In genomic region chr2:165999790-166000189, GRCm38 (mm10) we compare ENCODE assay signal across 12 mouse cellular contexts. TPM values are rescaled to one million over a fixed set of nuclear protein-coding genes. Genes with fewer than 3 reads are reported as not detected.
DNase-seq lines count a peak whose midpoint lies in the region; ATAC-seq and TF ChIP-seq lines count a peak whose summit lies in the region.
"Had no signal": no experiment of that assay in that cellular context is flagged by ENCODE, and none has a peak within 500 bp of the region (broad histone marks: within the 10 kb centered on the region; RNA-seq: fewer than 3 reads in every experiment).

No protein-coding gene starts in this region.

- TF ChIP-seq CTCF in hindbrain, postnatal 0 days (IDR thresholded peaks at IDR 0.05; ENCODE audit: low read depth): no peak

- peak overlapping the region; percentile 31; the same call in 1 of the 2 replicates for H3K4me3 ChIP-seq in hindbrain, embryonic 10.5 days
- H3K4me3 ChIP-seq in hindbrain, postnatal 0 days (ENCODE audit: low read length): no peak overlapping the region
- no peak overlapping the region for H3K4me3 ChIP-seq in midbrain, embryonic 13.5 days (replicated peaks)
- H3K4me3 ChIP-seq: intestine, embryonic 15.5 days had no signal

- H3K27ac ChIP-seq in hindbrain, embryonic 10.5 days: peak overlapping the region; percentile 87
- H3K27ac ChIP-seq in hindbrain, postnatal 0 days: no peak overlapping the region
- no peak overlapping the region for H3K27ac ChIP-seq in midbrain, embryonic 13.5 days
- H3K27ac ChIP-seq: intestine, embryonic 15.5 days; macrophage had no signal

- peak; percentile 66 for DNase-seq in hindbrain, embryonic 10.5 days (ENCODE audit: low spot score)
- DNase-seq in hindbrain, postnatal 0 days (ENCODE audit: low spot score): no peak
- peak; percentile 81 for DNase-seq in embryo, embryonic 10.5 days (ENCODE audit: low spot score)
- peak; percentile 81 for DNase-seq in kidney, adult 11 months
- no peak for DNase-seq in right cerebral cortex, postnatal 10 days (ENCODE audit: low spot score in 2 of 2)
- no peak for DNase-seq in gastrocnemius, postnatal 36 days
- no peak for DNase-seq in layer of hippocampus, adult 18-20 months (ENCODE audit: low spot score in 2 of 2)
- DNase-seq: adrenal gland, postnatal 10 days had no signal

- 5% methylated on average over 5 of the region's 5 CpGs for WGBS in hindbrain, embryonic 10.5 days
- WGBS in hindbrain, postnatal 0 days: 7% methylated on average over 5 of the region's 5 CpGs
- WGBS in midbrain, embryonic 13.5 days: 0% methylated on average over 5 of the region's 5 CpGs

- H3K4me1 ChIP-seq in hindbrain, embryonic 10.5 days (replicated peaks): peaks cover 48% of the 10 kb centered on the region
- peaks cover 6% of the 10 kb centered on the region; the same call in 1 of the 2 replicates for H3K4me1 ChIP-seq in hindbrain, postnatal 0 days (ENCODE audit: insufficient read depth, low read length)
- H3K4me1 ChIP-seq in midbrain, embryonic 13.5 days (replicated peaks): peaks cover 38% of the 10 kb centered on the region

- H3K4me2 ChIP-seq in hindbrain, postnatal 0 days (ENCODE audit: low read depth, low read length): no peak overlapping the region
- H3K4me2 ChIP-seq in midbrain, embryonic 13.5 days (replicated peaks): peak overlapping the region; percentile 25
- H3K4me2 ChIP-seq: intestine, embryonic 15.5 days had no signal

- no peaks in the 10 kb centered on the region for H3K36me3 ChIP-seq in hindbrain, embryonic 10.5 days
- no peaks in the 10 kb centered on the region for H3K36me3 ChIP-seq in hindbrain, postnatal 0 days (ENCODE audit: insufficient read depth, low read length)
- H3K36me3 ChIP-seq in midbrain, embryonic 13.5 days: no peaks in the 10 kb centered on the region
- H3K36me3 ChIP-seq: intestine, embryonic 15.5 days had no signal

- H3K9ac ChIP-seq in hindbrain, postnatal 0 days (replicated peaks; ENCODE audit: low read length): no peak overlapping the region
- no peak overlapping the region for H3K9ac ChIP-seq in midbrain, embryonic 13.5 days (replicated peaks)
- H3K9ac ChIP-seq: intestine, embryonic 15.5 days had no signal

- no peaks in the 10 kb centered on the region for H3K27me3 ChIP-seq in hindbrain, embryonic 10.5 days (ENCODE audit: insufficient read depth, poor library complexity, severe bottlenecking)
- no peaks in the 10 kb centered on the region for H3K27me3 ChIP-seq in hindbrain, postnatal 0 days (ENCODE audit: insufficient read depth, low read length)
- H3K27me3 ChIP-seq in midbrain, embryonic 13.5 days: no peaks in the 10 kb centered on the region
- H3K27me3 ChIP-seq: CH12.LX; intestine, embryonic 15.5 days had no signal

- H3K9me3 ChIP-seq in hindbrain, embryonic 10.5 days: no peaks in the 10 kb centered on the region
- H3K9me3 ChIP-seq in hindbrain, postnatal 0 days (ENCODE audit: low read length): no peaks in the 10 kb centered on the region
- no peaks in the 10 kb centered on the region for H3K9me3 ChIP-seq in midbrain, embryonic 13.5 days
- H3K9me3 ChIP-seq: intestine, embryonic 15.5 days had no signal

- ATAC-seq in hindbrain, postnatal 0 days: no peak
- ATAC-seq in midbrain, embryonic 13.5 days: no peak
- ATAC-seq: intestine, embryonic 15.5 days had no signal

- intact Hi-C loops in gastrocnemius, postnatal 36 days (cut with DNase I): loop anchor here (5.0 kb wide), 1 partner anchor 33 kb away; no protein-coding TSS in a partner anchor

RNA-seq across cellular contexts. Expression of gene Ncoa3, which starts 7.4 kb away (rescaled TPM):
- 14.6 and 16.6 TPM in 2 replicates for polyA plus RNA-seq in hindbrain, embryonic 10.5 days (2016; fragmentation: Nextera tagmentation; extraction: Ambion mirVana)
- 28.3 and 29.2 TPM in 2 replicates for total RNA-seq in hindbrain, postnatal 0 days (2014; rRNA removed)
- 10.7 and 10.8 TPM in 2 replicates for polyA plus RNA-seq in hindbrain, postnatal 0 days (2015; fragmentation: Nextera tagmentation; extraction: Ambion mirVana)
- 14.3 and 14.4 TPM in 2 replicates for polyA plus RNA-seq in midbrain, embryonic 13.5 days (2015; fragmentation: Nextera tagmentation; extraction: Ambion mirVana)
- total RNA-seq in gastrocnemius, postnatal 36 days (2021): 10 to 100 TPM; 13.5 to 13.9 TPM
- total RNA-seq in layer of hippocampus, adult 18-20 months (2021): 10 to 100 TPM; 30.0 to 33.8 TPM

Comparison
In these comparisons a context has a peak if more than half of its experiments do, and no peak if none do; other contexts are left out.
1. DNase-seq: peak in hindbrain, embryonic 10.5 days (single experiment), embryo, embryonic 10.5 days (single experiment) and kidney, adult 11 months (single experiment); none in hindbrain, postnatal 0 days (single experiment), right cerebral cortex, postnatal 10 days (0 of 2), gastrocnemius, postnatal 36 days (0 of 2) and layer of hippocampus, adult 18-20 months (0 of 2).